Mouse (Mus musculus) kidney, adult 2 months (tissue): Measurements from ENCODE around the gene Hdac11. TPM values are rescaled to one million over a fixed set of nuclear protein-coding genes. Genes with fewer than 3 reads are reported as not detected.

Experiments used
- DNase-seq: peaks from one replicate; pipeline ENCODE4 v3.0.0; 2021
- H3K27ac ChIP-seq: fragments of 200-500 bp; 2 replicates; pipeline ENCODE4 v1.5.1; 2012; ENCODE audit warnings: low read depth, low read length, control low read depth, inconsistent platforms; ENCODE audit not compliant: insufficient read depth
- H3K27me3 ChIP-seq: fragments of 200-500 bp; replicated peaks from 2 replicates; pipeline ENCODE4 v1.6.1; 2012; ENCODE audit warnings: mild to moderate bottlenecking, moderate library complexity, low read length, inconsistent platforms; ENCODE audit not compliant: control insufficient read depth, insufficient read depth
- H3K36me3 ChIP-seq: fragments of 200-500 bp; 2 replicates; pipeline ENCODE4 v1.6.1; 2012; ENCODE audit warnings: mild to moderate bottlenecking, moderate library complexity, low read length, inconsistent platforms; ENCODE audit not compliant: control insufficient read depth, insufficient read depth
- H3K4me1 ChIP-seq: fragments of 200-500 bp; 2 replicates; pipeline ENCODE4 v1.6.1; 2011; ENCODE audit warnings: low read length; ENCODE audit not compliant: control insufficient read depth, insufficient read depth
- H3K4me3 ChIP-seq: fragments of 200-500 bp; 2 replicates; pipeline ENCODE4 v1.5.1; 2011; ENCODE audit warnings: mild to moderate bottlenecking, low read depth, low read length, control low read depth; ENCODE audit not compliant: insufficient read depth
- CTCF ChIP-seq: fragments of 200-500 bp; conservative IDR thresholded peaks from 2 replicates; pipeline ENCODE4 v1.5.1; 2011; ENCODE audit warnings: low read depth, mild to moderate bottlenecking, control low read depth, low read length, moderate library complexity, mixed read lengths; ENCODE audit not compliant: insufficient read depth, insufficient read length
- POLR2A ChIP-seq: fragments of 200-500 bp; IDR thresholded peaks from one replicate; pipeline ENCODE4 v1.6.1; 2011; ENCODE audit warnings: low read depth, low read length, control low read depth
- WGBS: fragments of 180-500 bp; shearing (Covaris S2); methylation state at CpG from one replicate; pipeline ENCODE4 v1.1.7; 2018; 5-methylcytosine and 5-hydroxymethylcytosine counted together
- polyA plus RNA-seq: library from polyadenylated mRNA; depleted of rRNA; stranded (reverse); fragments of >200 nt; gene quantifications from 2 replicates; pipeline ENCODE4 v1.2.3, GENCODE M21; 2012

The Hdac11 gene
- polyA plus RNA-seq, 1 experiment, result 43.5 TPM

DNA sequence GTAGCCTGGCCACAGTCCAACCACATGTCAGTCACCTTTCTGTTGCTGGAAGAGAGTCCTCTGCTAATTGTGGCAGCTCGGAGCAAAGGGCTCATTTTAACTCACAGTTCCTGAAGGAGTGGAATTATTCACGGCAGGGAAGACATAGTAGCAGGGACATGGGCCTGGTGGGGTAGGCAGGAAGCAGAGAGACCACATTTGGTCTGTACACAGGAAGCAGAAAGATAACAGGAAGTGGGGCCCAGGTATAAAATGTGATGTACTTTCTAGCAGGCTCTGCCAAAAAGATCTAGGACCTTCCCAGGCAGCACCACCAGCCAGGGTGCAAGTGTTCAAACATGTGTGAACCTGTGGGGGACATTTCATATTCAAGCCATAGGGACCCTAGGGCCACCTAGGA is 15.9 kb downstream of the Hdac11 start:
- no peak for TF ChIP-seq POLR2A
- no peak for TF ChIP-seq CTCF
- Histone ChIP-seq H3K36me3 (no peaks in the 10 kb centered on the region), H3K27me3 (no peaks in the 10 kb centered on the region), H3K27ac (no peak overlapping the region), H3K4me3 (no peak overlapping the region), H3K4me1 (no peaks in the 10 kb centered on the region)
- WGBS, result 41% methylated on average over 2 of the region's 2 CpGs
- DNase-seq, result no peak

DNA sequence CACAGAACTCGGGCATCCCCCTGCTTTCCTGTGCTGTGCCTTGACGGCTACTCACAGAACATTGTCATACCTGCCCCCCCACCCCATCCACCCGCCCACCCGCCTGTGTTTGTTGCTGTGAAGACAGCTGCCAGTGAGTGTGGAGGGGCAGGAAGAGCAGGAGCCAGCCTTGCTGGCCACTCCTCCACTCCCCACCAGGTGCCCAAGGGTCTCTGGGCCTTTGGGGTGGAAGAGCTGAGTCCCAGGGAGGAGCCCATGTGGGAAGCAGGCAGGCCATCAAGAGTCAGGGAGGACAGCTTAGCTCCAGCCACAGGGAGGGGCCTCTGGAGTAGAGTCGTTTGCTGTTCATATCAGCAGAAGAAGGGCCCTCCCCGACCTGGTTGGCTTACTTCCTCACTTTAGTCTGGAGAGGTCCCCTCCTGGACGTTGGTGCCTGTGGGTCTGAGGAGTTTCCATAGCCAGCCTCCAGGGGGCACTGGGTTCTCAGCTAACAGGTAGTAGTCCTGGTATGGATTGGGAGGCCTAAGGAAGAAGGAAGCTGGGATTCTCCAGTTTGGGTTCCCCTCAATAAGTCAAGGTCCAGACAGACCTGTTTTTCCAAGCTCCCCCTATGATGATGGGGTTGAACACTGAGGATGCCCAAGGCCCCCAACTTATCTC is 16.9 kb downstream of the Hdac11 start:
- Histone ChIP-seq H3K27me3 (no peaks in the 10 kb centered on the region), H3K4me3 (no peak overlapping the region), H3K4me1 (no peaks in the 10 kb centered on the region), H3K36me3 (no peaks in the 10 kb centered on the region), H3K27ac (no peak overlapping the region)
- no peak for TF ChIP-seq POLR2A
- peak; percentile 58 for TF ChIP-seq CTCF
- 55% methylated on average over 7 of the region's 7 CpGs for WGBS
- DNase-seq, result peak; percentile 52

DNA sequence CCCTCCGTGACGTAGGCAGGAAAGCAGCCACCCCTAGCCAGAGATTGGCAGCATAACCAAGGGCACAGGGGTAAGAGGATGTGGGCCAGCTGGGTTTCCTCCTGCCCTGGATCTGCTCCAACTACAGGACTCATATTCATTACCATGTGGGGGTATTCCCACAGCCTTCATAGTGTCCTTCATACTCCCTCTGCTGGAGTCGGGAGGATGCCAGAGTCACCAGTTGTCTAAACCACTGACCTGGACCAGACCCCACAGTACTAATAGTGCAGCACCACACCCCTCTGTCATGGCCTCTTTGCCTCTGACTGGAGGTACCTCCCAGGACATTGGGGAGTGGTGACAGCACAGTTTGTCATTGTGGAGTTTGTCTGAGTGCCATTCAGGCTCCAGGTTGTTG is 17.7 kb downstream of the Hdac11 start:
- H3K36me3 ChIP-seq, result no peaks in the 10 kb centered on the region
- TF ChIP-seq CTCF (0 out of 2 replicates have a peak, but pooled peaks have one; percentile 3), POLR2A (no peak)
- H3K27me3 ChIP-seq, result no peaks in the 10 kb centered on the region
- H3K27ac ChIP-seq, result no peak overlapping the region
- no peaks in the 10 kb centered on the region for H3K4me1 ChIP-seq
- no peak for DNase-seq
- WGBS, result 55% methylated on average over 3 of the region's 3 CpGs
- no peak overlapping the region for H3K4me3 ChIP-seq

DNA sequence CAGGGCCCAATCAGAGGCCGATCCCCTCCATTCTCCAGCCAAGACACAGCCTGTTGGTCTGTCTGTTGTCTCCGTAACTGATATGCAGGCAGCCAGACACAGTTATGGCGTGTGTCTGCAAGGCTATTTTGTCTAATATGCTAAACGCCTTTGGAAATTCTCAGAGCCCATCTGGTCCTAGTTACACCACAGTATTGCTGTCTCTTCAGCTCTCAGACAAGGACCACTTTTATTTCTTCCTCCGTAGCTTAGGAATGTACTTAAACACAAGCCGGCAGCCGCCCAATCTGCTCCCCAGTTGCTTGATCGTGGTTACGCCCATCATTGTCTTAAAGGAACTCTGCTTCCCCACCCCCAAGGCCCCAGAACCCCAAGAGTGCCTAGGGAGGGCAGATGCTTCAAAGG is 24.3 kb downstream of the Hdac11 start:
- Histone ChIP-seq H3K27me3 (no peaks in the 10 kb centered on the region), H3K27ac (no peak overlapping the region), H3K4me1 (no peaks in the 10 kb centered on the region), H3K4me3 (no peak overlapping the region), H3K36me3 (no peaks in the 10 kb centered on the region)
- WGBS, result 65% methylated on average over 9 of the region's 9 CpGs
- TF ChIP-seq POLR2A (no peak), CTCF (no peak)
- no peak for DNase-seq

- Histone ChIP-seq H3K27ac (no peak overlapping the region), H3K27me3 (no peaks in the 10 kb centered on the region), H3K4me3 (no peak overlapping the region), H3K36me3 (no peaks in the 10 kb centered on the region), H3K4me1 (no peaks in the 10 kb centered on the region)
- TF ChIP-seq CTCF, result no peak
- no peak for TF ChIP-seq POLR2A
- 44% methylated on average over 2 of the region's 2 CpGs for WGBS
- DNase-seq, result peak; percentile 86
Observed at GRCm38 (mm10) chr6:91181320-91181719, 24.9 kb downstream of the Hdac11 start.

DNA sequence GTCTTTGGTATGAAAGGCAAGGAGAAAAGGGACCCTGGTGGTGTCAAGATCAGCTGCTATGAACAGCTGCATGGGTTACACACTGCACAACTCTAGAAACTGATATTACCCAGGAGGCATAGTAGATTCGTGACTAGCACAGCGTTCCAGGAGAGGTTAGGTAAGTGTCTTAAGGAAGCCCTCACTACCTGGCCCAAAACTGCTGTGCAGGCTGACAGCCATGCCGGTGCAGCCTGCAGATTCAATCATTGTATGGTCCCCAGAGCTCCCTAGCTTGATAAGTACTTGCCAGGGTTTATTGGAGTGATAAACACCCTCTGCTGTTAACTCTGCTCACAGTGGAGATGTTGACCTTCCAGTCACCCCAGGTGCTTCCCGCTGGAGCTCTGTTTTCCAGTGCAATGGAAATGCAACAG is 25.6 kb downstream of the Hdac11 start:
- no peaks in the 10 kb centered on the region for H3K27me3 ChIP-seq
- H3K36me3 ChIP-seq, result no peaks in the 10 kb centered on the region
- H3K4me3 ChIP-seq, result no peak overlapping the region
- no peaks in the 10 kb centered on the region for H3K4me1 ChIP-seq
- TF ChIP-seq CTCF (no peak), POLR2A (no peak)
- H3K27ac ChIP-seq, result no peak overlapping the region
- WGBS, result 77% methylated on average over 4 of the region's 4 CpGs
- DNase-seq, result no peak

GRCm38 (mm10) chr6:91183041-91183440 is 26.6 kb downstream of the Hdac11 start:
- TF ChIP-seq POLR2A (no peak), CTCF (no peak)
- H3K27me3 ChIP-seq, result no peaks in the 10 kb centered on the region
- DNase-seq, result no peak
- H3K27ac ChIP-seq, result no peak overlapping the region
- WGBS, result 45% methylated on average over 1 of the region's 1 CpGs
- H3K4me3 ChIP-seq, result no peak overlapping the region
- H3K36me3 ChIP-seq, result no peaks in the 10 kb centered on the region
- H3K4me1 ChIP-seq, result no peaks in the 10 kb centered on the region
